Mouse (Mus musculus) hindbrain, embryonic 13.5 days (tissue): Measurements from ENCODE around the gene AW822073. TPM values are rescaled to one million over a fixed set of nuclear protein-coding genes. Genes with fewer than 3 reads are reported as not detected.
"Not testable (repeated sequence)": the region's sequence is repeated elsewhere in the genome, so short reads cannot be mapped to it uniquely, and the experiment has no call there.

Experiments
- ATAC-seq: fragments of 200-750 bp; cut with Nextera tagmentation; 2 replicates; pipeline ENCODE4 v1.8.0; 2017; ENCODE audit warnings: moderate TSS enrichment; ENCODE audit not compliant: low FRiP score
- H3K27ac ChIP-seq: fragments of 300-500 bp; sonication (generic); 2 replicates; pipeline ENCODE4 v1.5.1; 2015; ENCODE audit warnings: inconsistent platforms, mild to moderate bottlenecking, moderate library complexity
- H3K27me3 ChIP-seq: fragments of 300-500 bp; sonication (generic); 2 replicates; pipeline ENCODE4 v1.6.1; 2015; ENCODE audit warnings: mild to moderate bottlenecking, inconsistent platforms
- H3K36me3 ChIP-seq: fragments of 300-500 bp; sonication (generic); 2 replicates; pipeline ENCODE4 v1.6.1; 2015; ENCODE audit warnings: mild to moderate bottlenecking, inconsistent platforms
- H3K4me1 ChIP-seq: fragments of 300-500 bp; sonication (generic); replicated peaks from 2 replicates; pipeline ENCODE4 v1.6.1; 2015; ENCODE audit warnings: inconsistent platforms
- H3K4me2 ChIP-seq: fragments of 300-500 bp; sonication (generic); 2 replicates; pipeline ENCODE4 v1.6.1; 2015; ENCODE audit warnings: inconsistent platforms, mild to moderate bottlenecking, moderate library complexity
- H3K4me3 ChIP-seq: fragments of 300-500 bp; sonication (generic); 2 replicates; pipeline ENCODE4 v1.5.1; 2015; ENCODE audit warnings: mild to moderate bottlenecking, inconsistent platforms
- H3K9ac ChIP-seq: fragments of 300-500 bp; sonication (generic); 2 replicates; pipeline ENCODE4 v1.6.1; 2015; ENCODE audit warnings: mild to moderate bottlenecking, inconsistent platforms
- H3K9me3 ChIP-seq: fragments of 300-500 bp; sonication (generic); 2 replicates; pipeline ENCODE4 v1.6.1; 2016; ENCODE audit warnings: inconsistent platforms
- WGBS: fragments of 180-500 bp; shearing (Covaris S2); methylation state at CpG from one replicate; pipeline ENCODE4 v1.1.7; 2015; 5-methylcytosine and 5-hydroxymethylcytosine counted together
- polyA plus RNA-seq: library from polyadenylated mRNA; unstranded; fragments of >200 nt; fragmentation: Nextera tagmentation; extraction: Ambion mirVana; gene quantifications from 2 replicates; pipeline ENCODE4 v1.2.1, GENCODE M21; 2015

The AW822073 gene
- not detected in 2 replicates for polyA plus RNA-seq

- not testable (repeated sequence) for H3K4me1 ChIP-seq, H3K36me3 ChIP-seq
- WGBS = 87% methylated on average over 18 of the region's 18 CpGs
Measured at GRCm38 (mm10) chr10:58224827-58225785, at the start of gene AW822073. Gene AW822073, minus strand, starts transcription at chr10:58224930.

GRCm38 (mm10) chr10:58258466-58258865 is 33.7 kb upstream of the AW822073 start:
- Histone ChIP-seq H3K4me1 (peaks cover 17% of the 10 kb centered on the region), H3K27me3 (no peaks in the 10 kb centered on the region), H3K36me3 (peaks cover 44% of the 10 kb centered on the region), H3K27ac (no peak overlapping the region), H3K9ac (no peak overlapping the region), H3K4me2 (no peak overlapping the region), H3K4me3 (no peak overlapping the region), H3K9me3 (no peaks in the 10 kb centered on the region)
- 84% methylated on average over 5 of the region's 5 CpGs for WGBS
- ATAC-seq = no peak

More at GRCm38 (mm10) chr10:58224827-58225785, at the start of gene AW822073:
- not testable (repeated sequence) for H3K27me3 ChIP-seq, H3K4me3 ChIP-seq, H3K9ac ChIP-seq, ATAC-seq, H3K4me2 ChIP-seq, H3K27ac ChIP-seq, H3K9me3 ChIP-seq

GRCm38 (mm10) chr10:58255954-58256353 is 31.2 kb upstream of the AW822073 start:
- no peaks in the 10 kb centered on the region for H3K9me3 ChIP-seq
- H3K27ac ChIP-seq = peak overlapping the region; percentile 90; the same call in 1 of the 2 replicates
- no peak for ATAC-seq
- H3K9ac ChIP-seq = peak overlapping the region; percentile 85
- peak overlapping the region; percentile 87 for H3K4me3 ChIP-seq
- H3K27me3 ChIP-seq = no peaks in the 10 kb centered on the region
- H3K36me3 ChIP-seq = peaks cover 26% of the 10 kb centered on the region
- H3K4me1 ChIP-seq = peaks cover 17% of the 10 kb centered on the region
- 10% methylated on average over 4 of the region's 4 CpGs for WGBS
- H3K4me2 ChIP-seq = peak overlapping the region; percentile 60

- Histone ChIP-seq H3K4me3 (peak within 1 kb of the TSS; percentile 87), H3K36me3 (peaks cover 22% of the 10 kb centered on the region), H3K4me2 (peak within 1 kb of the TSS; percentile 60), H3K27ac (peak within 1 kb of the TSS; percentile 90), H3K4me1 (peaks cover 17% of the 10 kb centered on the region), H3K9me3 (no peaks in the 10 kb centered on the region), H3K9ac (peak within 1 kb of the TSS; percentile 85), H3K27me3 (no peaks in the 10 kb centered on the region)
- WGBS = under 1% methylated on average over 57 of the region's 58 CpGs
- peak; percentile 100 for ATAC-seq
Measured at GRCm38 (mm10) chr10:58255213-58255892, 30.6 kb upstream of the AW822073 start, which contains the start of gene Gcc2. Gene Gcc2, plus strand, starts transcription at chr10:58255497.

GRCm38 (mm10) chr10:58254635-58255175 is 30.0 kb upstream of the AW822073 start:
- ATAC-seq = peak; percentile 52
- Histone ChIP-seq H3K4me3 (peak overlapping the region; percentile 87), H3K4me2 (peak overlapping the region; percentile 60), H3K9ac (peak overlapping the region; percentile 85), H3K27ac (0 out of 2 replicates have a peak overlapping the region, but pooled peaks have one; percentile 12), H3K27me3 (no peaks in the 10 kb centered on the region), H3K4me1 (peaks cover 17% of the 10 kb centered on the region), H3K9me3 (no peaks in the 10 kb centered on the region), H3K36me3 (peaks cover 15% of the 10 kb centered on the region)
- WGBS = 36% methylated on average over 6 of the region's 6 CpGs

GRCm38 (mm10) chr10:58249535-58249934 is 24.8 kb upstream of the AW822073 start:
- 26% methylated on average over 1 of the region's 1 CpGs for WGBS
- no peak overlapping the region for H3K4me2 ChIP-seq
- no peaks in the 10 kb centered on the region for H3K36me3 ChIP-seq
- H3K4me1 ChIP-seq = peaks cover 4% of the 10 kb centered on the region
- H3K9ac ChIP-seq = no peak overlapping the region
- no peak overlapping the region for H3K27ac ChIP-seq
- H3K27me3 ChIP-seq = no peaks in the 10 kb centered on the region
- no peaks in the 10 kb centered on the region for H3K9me3 ChIP-seq
- no peak overlapping the region for H3K4me3 ChIP-seq
- ATAC-seq = no peak

DNA sequence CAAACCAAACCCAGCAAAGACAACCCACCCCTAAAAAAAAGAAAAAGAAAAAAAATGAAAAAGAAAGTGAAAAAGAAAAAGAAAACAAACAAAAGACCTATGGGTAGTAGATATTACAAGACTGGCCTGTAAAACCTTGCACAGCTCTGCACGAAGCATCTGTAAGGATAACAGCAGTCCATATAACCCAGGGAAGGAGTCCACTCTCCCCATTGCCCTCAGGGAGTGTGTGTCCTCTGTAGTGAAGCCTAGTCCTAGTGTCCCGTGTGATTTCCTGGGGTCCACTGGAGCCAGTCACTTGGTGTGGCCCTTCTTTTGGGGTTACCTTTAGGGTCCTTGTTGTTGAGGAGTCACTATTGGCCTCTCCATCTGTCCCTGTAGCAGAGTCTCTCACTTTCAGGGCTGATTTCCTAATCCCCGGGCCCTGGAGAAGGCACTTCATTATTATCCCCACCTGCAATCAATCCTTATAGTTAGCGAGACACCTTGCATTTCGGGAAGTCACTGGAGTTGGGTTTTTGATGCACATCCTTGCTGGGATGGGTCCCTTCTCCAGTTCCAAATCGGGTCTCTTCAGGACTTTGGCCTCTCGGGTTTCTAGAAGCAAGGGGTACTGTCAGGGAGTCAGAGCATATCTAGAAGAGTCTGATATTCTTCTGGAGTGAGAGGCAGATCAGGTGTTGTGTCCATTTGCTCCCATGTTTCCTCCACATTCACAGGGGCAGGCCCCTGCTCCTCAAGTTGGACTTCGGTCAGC is 14.4 kb upstream of the AW822073 start:
- peak; percentile 83 for ATAC-seq
- peaks cover 10% of the 10 kb centered on the region for H3K9me3 ChIP-seq
- H3K9ac ChIP-seq, H3K27me3 ChIP-seq, H3K4me1 ChIP-seq, H3K4me2 ChIP-seq, H3K36me3 ChIP-seq, H3K4me3 ChIP-seq, H3K27ac ChIP-seq: not testable (repeated sequence)
- 85% methylated on average over 8 of the region's 8 CpGs for WGBS

GRCm38 (mm10) chr10:58236613-58237012 is 11.9 kb upstream of the AW822073 start, which contains the start of gene Gm4981:
Gene Gm4981, minus strand, starts transcription at chr10:58236701.
- Histone ChIP-seq H3K27me3 (no peaks in the 10 kb centered on the region), H3K4me2 (no peak within 1 kb of the TSS), H3K4me3 (no peak within 1 kb of the TSS), H3K36me3 (no peaks in the 10 kb centered on the region), H3K27ac (no peak within 1 kb of the TSS), H3K9me3 (peaks cover 23% of the 10 kb centered on the region), H3K4me1 (no peaks in the 10 kb centered on the region), H3K9ac (no peak within 1 kb of the TSS)
- ATAC-seq = no peak
- 88% methylated on average over 10 of the region's 10 CpGs for WGBS

DNA sequence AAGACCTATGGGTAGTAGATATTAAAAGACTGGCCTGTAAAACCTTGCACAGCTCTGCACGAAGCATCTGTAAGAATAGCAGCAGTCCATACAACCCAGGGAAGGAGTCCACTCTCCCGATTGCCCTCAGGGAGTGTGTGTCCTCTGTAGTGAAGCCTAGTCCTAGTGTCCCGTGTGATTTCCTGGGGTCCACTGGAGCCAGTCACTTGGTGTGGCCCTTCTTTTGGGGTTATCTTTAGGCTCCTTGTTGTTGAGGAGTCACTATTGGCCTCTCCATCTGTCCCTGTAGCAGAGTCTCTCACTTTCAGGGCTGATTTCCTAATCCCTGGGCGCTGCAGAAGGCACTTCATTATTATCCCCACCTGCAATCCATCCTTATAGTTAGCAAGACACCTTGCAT is 10.3 kb upstream of the AW822073 start:
- 83% methylated on average over 4 of the region's 4 CpGs for WGBS
- H3K9ac ChIP-seq, H3K4me3 ChIP-seq, H3K27ac ChIP-seq, H3K4me1 ChIP-seq, H3K4me2 ChIP-seq, ATAC-seq, H3K27me3 ChIP-seq, H3K36me3 ChIP-seq: not testable (repeated sequence)
- peaks cover 26% of the 10 kb centered on the region for H3K9me3 ChIP-seq

DNA sequence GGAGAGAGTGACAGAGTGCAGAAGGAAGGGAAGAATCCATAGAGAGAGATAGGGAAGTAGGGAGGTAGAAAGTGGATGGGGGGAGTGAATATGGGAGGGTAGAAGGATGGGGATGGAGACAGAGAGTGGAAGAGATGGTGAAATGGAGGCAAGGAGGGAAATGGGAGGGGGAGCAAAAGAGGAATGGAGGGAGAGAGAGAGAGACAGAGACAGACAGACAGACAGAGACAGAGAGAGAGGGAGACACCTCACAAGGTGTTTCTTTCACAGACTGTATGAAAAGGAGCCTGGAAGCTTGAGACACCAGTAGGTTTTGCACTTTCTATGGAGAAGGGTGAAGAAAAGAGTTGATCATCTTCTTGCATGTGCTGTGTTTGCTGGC is 9.0 kb upstream of the AW822073 start:
- not testable (repeated sequence) for H3K27me3 ChIP-seq, H3K4me2 ChIP-seq, H3K4me1 ChIP-seq, ATAC-seq, H3K4me3 ChIP-seq, H3K36me3 ChIP-seq, H3K9ac ChIP-seq, H3K27ac ChIP-seq
- peaks cover 20% of the 10 kb centered on the region for H3K9me3 ChIP-seq

DNA sequence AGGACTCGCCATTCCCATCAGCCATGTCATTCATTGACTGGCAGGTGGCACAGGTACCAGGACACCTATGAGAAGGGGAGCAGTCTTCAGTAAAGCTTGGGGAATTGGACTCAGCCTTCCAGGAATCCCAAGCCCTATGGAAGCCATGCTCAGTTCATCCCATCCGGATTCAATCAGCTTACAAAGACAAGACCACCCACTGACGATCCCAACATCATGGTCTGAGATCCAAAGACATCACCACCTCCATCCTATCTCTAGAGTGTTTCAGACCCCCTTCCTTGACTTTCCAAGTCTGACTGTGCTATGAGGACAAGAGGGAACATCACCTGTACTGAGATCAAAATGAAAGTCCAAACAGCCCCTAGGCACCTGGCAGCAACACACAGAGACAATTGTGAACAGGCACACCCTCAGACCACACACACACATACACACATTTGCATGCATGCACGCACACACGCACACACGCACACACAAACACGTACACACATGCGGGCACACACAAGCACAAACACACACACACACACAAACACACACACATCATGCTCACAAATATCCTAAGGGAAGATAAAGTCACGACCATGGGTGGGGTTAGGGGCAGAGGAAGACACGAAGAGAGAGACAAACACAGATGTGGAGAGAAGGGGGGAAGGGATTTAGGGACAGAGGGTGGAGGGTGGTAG is 8.5 kb upstream of the AW822073 start:
- H3K9ac ChIP-seq, H3K36me3 ChIP-seq, H3K4me2 ChIP-seq, H3K27ac ChIP-seq, H3K4me1 ChIP-seq, H3K4me3 ChIP-seq, H3K27me3 ChIP-seq: not testable (repeated sequence)
- peaks cover 20% of the 10 kb centered on the region for H3K9me3 ChIP-seq
- ATAC-seq = peak; percentile 49
- 78% methylated on average over 10 of the region's 10 CpGs for WGBS
